Mouse (Mus musculus): ENCODE results near the gene Rptn. TPM values are rescaled to one million over a fixed set of nuclear protein-coding genes. Genes with fewer than 3 reads are reported as not detected.
"Not testable (repeated sequence)": the region's sequence is repeated elsewhere in the genome, so short reads cannot be mapped to it uniquely, and the experiment has no call there.

Gene Rptn
- polyA plus RNA-seq, 1 experiment from 2014 or later = not detected

GRCm38 (mm10) chr3:93431673-93432072 is 38.2 kb downstream of the Rptn start:
- Histone ChIP-seq H3K4me3 (no peak overlapping the region), H3K9me3 (no peaks in the 10 kb centered on the region), H3K27me3 (no peaks in the 10 kb centered on the region), H3K4me1 (replicated peaks) (no peaks in the 10 kb centered on the region), H3K4me2 (no peak overlapping the region), H3K27ac (replicated peaks) (no peak overlapping the region), H3K36me3 (no peaks in the 10 kb centered on the region), H3K9ac (no peak overlapping the region)
- ATAC-seq (ENCODE audit: low read depth) = no peak
- 48% methylated on average over 3 of the region's 3 CpGs for WGBS

DNA sequence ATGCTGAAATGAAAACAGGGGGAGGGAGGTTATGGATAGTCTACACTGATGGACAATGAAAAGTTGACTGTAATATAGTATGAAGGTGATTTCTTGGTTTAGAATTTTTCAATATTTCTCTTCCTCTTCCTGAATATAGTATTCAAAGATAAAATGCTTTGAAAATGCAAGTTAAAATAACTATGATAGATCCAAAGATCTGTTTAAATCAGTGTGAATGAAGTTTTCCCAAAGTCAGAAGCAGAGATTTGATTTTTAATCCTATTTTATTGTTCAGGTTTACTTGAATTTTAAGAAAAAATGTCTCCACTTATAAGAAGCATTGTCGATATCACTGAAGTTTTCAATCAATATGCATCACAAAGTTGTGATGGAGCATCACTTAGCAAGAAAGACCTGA is 48.5 kb downstream of the Rptn start, which contains the start of gene Tchh:
TSS of gene Tchh (plus strand) at position 301 of the 400 bp plus-strand sequence.
- H3K27ac ChIP-seq (replicated peaks) = no peak within 1 kb of the TSS
- 91% methylated on average over 1 of the region's 1 CpGs for WGBS
- H3K4me2 ChIP-seq = peak within 1 kb of the TSS; percentile 95
- H3K9me3 ChIP-seq = no peaks in the 10 kb centered on the region
- no peak within 1 kb of the TSS for H3K9ac ChIP-seq
- H3K4me1 ChIP-seq (replicated peaks) = peaks cover 38% of the 10 kb centered on the region
- peaks cover 46% of the 10 kb centered on the region for H3K27me3 ChIP-seq
- peak within 1 kb of the TSS; percentile 61 for H3K4me3 ChIP-seq
- H3K36me3 ChIP-seq = no peaks in the 10 kb centered on the region
- ATAC-seq (ENCODE audit: low read depth) = no peak

DNA sequence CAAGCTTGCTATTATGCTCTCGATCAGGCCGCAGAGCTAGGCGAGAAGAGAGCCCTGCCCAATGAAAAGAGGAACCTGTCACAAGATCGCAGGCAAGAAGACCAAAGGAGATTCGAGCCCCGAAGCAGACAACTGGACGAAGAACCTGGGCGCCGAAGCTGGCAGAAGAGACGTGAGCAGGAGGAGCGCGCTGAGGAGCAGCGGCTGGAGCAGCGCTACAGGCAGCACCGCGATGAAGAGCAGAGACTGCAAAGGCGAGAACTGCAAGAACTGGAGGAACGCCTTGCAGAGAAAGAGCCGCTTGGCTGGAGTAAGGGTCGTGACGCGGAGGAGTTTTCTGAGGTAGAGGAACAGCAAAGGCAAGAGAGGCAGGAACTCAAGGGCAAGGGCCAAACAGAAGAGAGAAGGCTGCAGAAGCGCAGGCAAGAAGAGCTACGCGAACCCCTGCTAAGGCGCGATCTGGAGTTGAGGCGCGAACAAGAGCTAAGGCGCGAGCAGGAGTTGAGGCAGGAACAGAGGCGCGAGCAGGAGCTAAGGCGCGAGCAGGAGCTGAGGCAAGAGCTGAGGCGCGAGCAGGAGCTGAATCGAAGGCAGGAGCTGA is 50.1 kb downstream of the Rptn start:
- peak overlapping the region; percentile 69 for H3K9ac ChIP-seq
- no peak overlapping the region for H3K27ac ChIP-seq (replicated peaks)
- peaks cover 59% of the 10 kb centered on the region for H3K27me3 ChIP-seq
- no peaks in the 10 kb centered on the region for H3K36me3 ChIP-seq
- H3K4me1 ChIP-seq (replicated peaks) = peaks cover 47% of the 10 kb centered on the region
- H3K4me3 ChIP-seq = peak overlapping the region; percentile 61
- H3K9me3 ChIP-seq = no peaks in the 10 kb centered on the region
- under 1% methylated on average over 38 of the region's 38 CpGs for WGBS
- peak overlapping the region; percentile 95 for H3K4me2 ChIP-seq
- ATAC-seq (ENCODE audit: low read depth) = no peak

DNA sequence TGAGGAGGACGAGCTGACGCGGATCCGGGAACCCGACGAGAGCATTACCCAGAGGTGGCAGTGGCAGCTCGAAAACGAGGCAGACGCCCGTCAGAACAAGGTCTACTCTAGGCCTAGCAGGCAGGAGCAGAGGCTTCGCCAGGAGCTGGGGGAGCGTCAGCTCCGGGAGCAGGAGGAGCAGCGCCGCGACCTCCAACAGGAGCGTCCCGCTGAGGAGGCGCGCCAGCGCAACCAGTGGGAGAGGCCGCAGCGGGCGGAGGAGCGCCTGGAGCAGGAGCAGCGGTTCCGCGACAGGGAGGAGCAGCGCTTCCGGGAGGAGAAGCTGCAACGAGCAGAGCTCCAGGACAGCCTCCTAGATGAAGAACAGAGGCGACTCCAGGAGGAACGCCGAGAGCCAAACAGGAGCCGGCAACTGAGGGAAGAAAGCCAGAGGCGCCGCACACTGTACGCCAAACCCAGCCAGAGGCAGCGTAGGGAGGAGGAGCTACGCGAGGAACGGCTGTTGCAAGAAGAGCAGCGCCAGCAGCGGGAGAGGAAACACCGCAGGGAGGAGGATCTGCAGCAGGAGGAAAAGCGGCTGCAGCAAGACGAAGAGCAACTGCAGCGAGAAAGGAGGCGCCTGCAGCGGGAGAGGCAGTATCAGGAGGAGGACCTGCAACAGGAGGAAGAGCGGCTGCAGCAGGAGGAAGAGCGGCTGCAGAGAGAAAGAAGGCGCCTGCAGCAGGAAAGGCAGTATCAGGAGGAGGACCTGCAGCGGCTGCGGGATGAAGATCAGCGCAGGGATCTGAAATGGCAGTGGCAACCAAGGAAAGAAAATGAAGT is 51.1 kb downstream of the Rptn start:
- Histone ChIP-seq H3K4me1 (replicated peaks) (peaks cover 47% of the 10 kb centered on the region), H3K36me3 (no peaks in the 10 kb centered on the region), H3K9me3 (no peaks in the 10 kb centered on the region), H3K4me2 (peak overlapping the region; percentile 95), H3K9ac (peak overlapping the region; percentile 69), H3K27ac (replicated peaks) (peak overlapping the region; percentile 46), H3K27me3 (peaks cover 64% of the 10 kb centered on the region), H3K4me3 (peak overlapping the region; percentile 61)
- WGBS = under 1% methylated on average over 56 of the region's 56 CpGs
- ATAC-seq (ENCODE audit: low read depth) = peak; percentile 89

DNA sequence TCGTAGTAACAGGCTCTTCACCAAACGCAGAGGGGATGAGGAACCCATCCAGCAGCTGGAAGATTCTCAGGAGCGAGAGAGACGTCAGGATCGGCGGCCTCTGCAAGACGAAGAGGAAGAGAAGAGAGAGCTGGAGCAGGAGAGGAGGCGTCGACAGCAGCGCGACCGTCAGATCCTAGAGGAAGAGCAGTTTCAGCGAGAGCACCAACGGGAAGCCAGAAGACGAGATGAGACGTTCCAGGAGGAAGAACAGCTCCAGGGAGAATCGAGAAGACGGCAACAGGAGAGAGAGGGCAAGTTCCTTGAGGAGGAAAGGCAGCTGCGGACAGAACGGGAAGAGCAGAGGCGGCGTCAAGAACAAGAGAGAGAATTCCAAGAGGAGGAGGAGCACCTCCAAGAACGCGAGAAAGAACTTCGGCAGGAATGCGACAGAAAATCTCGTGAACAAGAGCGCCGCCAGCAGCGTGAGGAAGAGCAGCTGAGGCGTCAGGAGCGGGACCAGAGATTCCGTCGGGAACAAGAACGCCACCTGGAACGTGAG is 51.7 kb downstream of the Rptn start:
- H3K27ac ChIP-seq (replicated peaks) = no peak overlapping the region
- H3K4me1 ChIP-seq (replicated peaks) = peaks cover 47% of the 10 kb centered on the region
- peak overlapping the region; percentile 61 for H3K4me3 ChIP-seq
- H3K27me3 ChIP-seq = peaks cover 71% of the 10 kb centered on the region
- WGBS = 1% methylated on average over 36 of the region's 36 CpGs
- no peaks in the 10 kb centered on the region for H3K36me3 ChIP-seq
- H3K9me3 ChIP-seq = no peaks in the 10 kb centered on the region
- peak overlapping the region; percentile 69 for H3K9ac ChIP-seq
- H3K4me2 ChIP-seq = peak overlapping the region; percentile 95
- peak; percentile 22; the same call in 1 of the 2 replicates for ATAC-seq (ENCODE audit: low read depth)

DNA sequence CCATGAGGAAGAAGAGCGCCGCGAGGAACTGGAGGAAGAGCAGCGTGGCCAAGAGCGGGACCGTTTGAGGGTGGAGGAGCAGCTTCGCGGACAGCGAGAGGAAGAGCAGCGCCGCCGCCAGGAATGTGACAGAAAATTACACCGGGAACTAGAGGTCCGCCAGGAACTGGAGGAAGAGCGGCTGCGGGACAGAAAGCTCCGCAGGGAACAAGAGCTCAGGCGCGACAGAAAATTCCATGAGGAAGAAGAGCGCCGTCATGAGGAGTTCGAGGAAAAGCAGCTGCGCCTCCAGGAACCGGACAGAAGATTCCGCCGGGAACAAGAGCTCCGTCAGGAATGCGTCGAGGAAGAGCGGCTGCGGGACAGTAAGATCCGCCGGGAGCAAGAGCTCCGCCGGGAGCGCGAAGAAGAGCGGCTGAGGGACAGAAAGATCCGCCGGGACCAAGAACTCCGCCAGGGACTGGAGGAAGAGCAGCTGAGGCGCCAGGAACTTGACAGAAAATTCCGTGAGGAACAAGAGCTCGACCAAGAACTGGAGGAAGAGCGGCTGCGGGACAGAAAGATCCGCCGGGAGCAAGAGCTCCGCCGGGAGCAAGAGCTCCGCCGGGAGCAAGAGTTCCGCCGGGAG is 52.7 kb downstream of the Rptn start:
- ATAC-seq (ENCODE audit: low read depth) = no peak
- no peak overlapping the region for H3K27ac ChIP-seq (replicated peaks)
- WGBS = under 1% methylated on average over 54 of the region's 54 CpGs
- peak overlapping the region; percentile 58 for H3K9ac ChIP-seq
- H3K4me2 ChIP-seq = peak overlapping the region; percentile 95
- H3K36me3 ChIP-seq = no peaks in the 10 kb centered on the region
- peaks cover 47% of the 10 kb centered on the region for H3K4me1 ChIP-seq (replicated peaks)
- H3K4me3 ChIP-seq = peak overlapping the region; percentile 61
- no peaks in the 10 kb centered on the region for H3K9me3 ChIP-seq
- peaks cover 65% of the 10 kb centered on the region for H3K27me3 ChIP-seq

- Histone ChIP-seq H3K4me2 (peak overlapping the region; percentile 95), H3K4me1 (replicated peaks) (peaks cover 47% of the 10 kb centered on the region), H3K4me3 (peak overlapping the region; percentile 61), H3K27me3 (peaks cover 65% of the 10 kb centered on the region), H3K9ac (peak overlapping the region; percentile 58)
- WGBS = under 1% methylated on average over 32 of the region's 32 CpGs
- H3K27ac ChIP-seq (replicated peaks); H3K9me3 ChIP-seq; H3K36me3 ChIP-seq; ATAC-seq (ENCODE audit: low read depth): not testable (repeated sequence)
These were observed 53.2 kb downstream of the Rptn start for GRCm38 (mm10) chr3:93446756-93447137.

GRCm38 (mm10) chr3:93447138-93447841 is 53.8 kb downstream of the Rptn start:
- Histone ChIP-seq H3K36me3 (no peaks in the 10 kb centered on the region), H3K4me2 (peak overlapping the region; percentile 95), H3K9ac (peak overlapping the region; percentile 58), H3K27ac (replicated peaks) (no peak overlapping the region), H3K4me3 (peak overlapping the region; percentile 61), H3K4me1 (replicated peaks) (peaks cover 47% of the 10 kb centered on the region), H3K9me3 (no peaks in the 10 kb centered on the region), H3K27me3 (peaks cover 62% of the 10 kb centered on the region)
- peak; percentile 55 for ATAC-seq (ENCODE audit: low read depth)
- under 1% methylated on average over 59 of the region's 59 CpGs for WGBS

Small RNA genes within 50 kb of the gene (microRNA-seq; reads per million reads assigned to microRNA genes)
- gene Gm22752 (not detected), gene Gm44353 (not detected)

Other genes starting within 250 kb of the Rptn start
- gene Crnn, start 248.9 kb upstream of the Rptn start, polyA plus RNA-seq (2015; fragmentation: Nextera tagmentation; extraction: Ambion mirVana) = not detected in 2 replicates
- not detected in 2 replicates for gene Flg2, start 196.4 kb upstream of the Rptn start, polyA plus RNA-seq (2015; fragmentation: Nextera tagmentation; extraction: Ambion mirVana)
- gene Flg, start 120.2 kb upstream of the Rptn start, polyA plus RNA-seq (2015; fragmentation: Nextera tagmentation; extraction: Ambion mirVana) = not detected in 2 replicates
- gene Hrnr, start 74.0 kb upstream of the Rptn start, polyA plus RNA-seq (2015; fragmentation: Nextera tagmentation; extraction: Ambion mirVana) = not detected in 2 replicates
- 0.95 and 1.3 TPM in 2 replicates for gene Tchh, start 48.6 kb downstream of the Rptn start, polyA plus RNA-seq (2015; fragmentation: Nextera tagmentation; extraction: Ambion mirVana)
- gene Tchhl1, start 75.1 kb downstream of the Rptn start, polyA plus RNA-seq (2015; fragmentation: Nextera tagmentation; extraction: Ambion mirVana) = not detected in 2 replicates
- 312 and 319 TPM in 2 replicates for gene S100a11, start 126.8 kb downstream of the Rptn start, polyA plus RNA-seq (2015; fragmentation: Nextera tagmentation; extraction: Ambion mirVana)
- gene S100a10, start 161.4 kb downstream of the Rptn start, polyA plus RNA-seq (2015; fragmentation: Nextera tagmentation; extraction: Ambion mirVana) = 363 and 435 TPM in 2 replicates

Measured in neural tube, embryonic 13.5 days (tissue).